Mouse (Mus musculus): ENCODE results near the gene Ankrd2. TPM values are rescaled to one million over a fixed set of nuclear protein-coding genes. Genes with fewer than 3 reads are reported as not detected.

The Ankrd2 gene
- total and polyA plus RNA-seq, 3 experiments, result not detected

GRCm38 (mm10) chr19:42009067-42009466, 26.7 kb upstream of the Ankrd2 start:
- TF ChIP-seq USF2 (IDR thresholded peaks at IDR 0.05; ENCODE audit: borderline replicate concordance in 1 of 2, insufficient read depth in 1 of 2, low read depth in 1 of 2, low read length in 2 of 2) (no peak), POLR2AphosphoS5 (IDR thresholded peaks at IDR 0.05; ENCODE audit: borderline replicate concordance, low read depth, low read length) (no peak), BHLHE40 (IDR thresholded peaks at IDR 0.05; ENCODE audit: borderline replicate concordance, low read depth, low read length) (no peak), MYB (IDR thresholded peaks at IDR 0.05; ENCODE audit: low read depth, low read length) (no peak), TBP (IDR thresholded peaks at IDR 0.05; ENCODE audit: low read depth, low read length) (no peak), GATA1 (IDR thresholded peaks at IDR 0.05; ENCODE audit: low read depth, low read length) (no peak)
- Histone ChIP-seq H3K9me3 (replicated peaks; ENCODE audit: insufficient read depth, low read length) (no peaks in the 10 kb centered on the region), H3K79me2 (ENCODE audit: control insufficient read depth, insufficient read depth, low read length, poor library complexity) (no peaks in the 10 kb centered on the region), H3K27ac (ENCODE audit: control insufficient read depth, low read depth, low read length) (no peak overlapping the region), H3K27me3 (ENCODE audit: control insufficient read depth in 1 of 2, insufficient read depth in 2 of 2, low read length in 2 of 2) (no peaks in the 10 kb centered on the region), H3K4me1 (ENCODE audit: control insufficient read depth in 1 of 2, insufficient read depth in 2 of 2, low read length in 2 of 2) (peaks cover 2 to 13% of the 10 kb centered on the region in 2 experiments), H3K4me3 (ENCODE audit: control insufficient read depth in 1 of 2, insufficient read depth in 1 of 2, low read depth in 2 of 2, low read length in 2 of 2) (no peak overlapping the region), H3K9ac (ENCODE audit: control insufficient read depth, low read depth, low read length, poor library complexity, severe bottlenecking) (no peak overlapping the region), H3K36me3 (ENCODE audit: control insufficient read depth in 1 of 2, insufficient read depth in 2 of 2, low read length in 2 of 2) (peaks cover 0 to 8% of the 10 kb centered on the region in 2 experiments; a peak in 2 of 4 replicates)
- DNase-seq (ENCODE audit: low read depth, low spot score), result no peak

- H3K9ac ChIP-seq (ENCODE audit: control insufficient read depth, low read depth, low read length, poor library complexity, severe bottlenecking), result no peak overlapping the region
- H3K9me3 ChIP-seq (replicated peaks; ENCODE audit: insufficient read depth, low read length), result no peaks in the 10 kb centered on the region
- TF ChIP-seq MYC (IDR thresholded peaks at IDR 0.05; ENCODE audit: low read depth, low read length) (no peak), RAD21 (IDR thresholded peaks at IDR 0.05; ENCODE audit: low read depth, low read length) (no peak), ETS1 (IDR thresholded peaks at IDR 0.05; ENCODE audit: low read depth, low read length) (no peak), JUND (IDR thresholded peaks at IDR 0.05; ENCODE audit: low read depth, low read length) (no peak), NELFE (IDR thresholded peaks at IDR 0.05; ENCODE audit: low read depth, low read length) (no peak), GABPA (IDR thresholded peaks at IDR 0.05; ENCODE audit: low read depth, low read length) (no peak)
- H3K79me2 ChIP-seq (ENCODE audit: control insufficient read depth, insufficient read depth, low read length, poor library complexity), result no peaks in the 10 kb centered on the region
- peaks cover under 1 to 7% of the 10 kb centered on the region in 2 experiments; a peak in 3 of 4 replicates for H3K4me1 ChIP-seq (ENCODE audit: control insufficient read depth in 1 of 2, insufficient read depth in 2 of 2, low read length in 2 of 2)
- H3K4me3 ChIP-seq (ENCODE audit: control insufficient read depth in 1 of 2, insufficient read depth in 1 of 2, low read depth in 2 of 2, low read length in 2 of 2), result no peak overlapping the region
- H3K36me3 ChIP-seq (ENCODE audit: control insufficient read depth in 1 of 2, insufficient read depth in 2 of 2, low read length in 2 of 2), result peaks cover 0 to 5% of the 10 kb centered on the region in 2 experiments; a peak in 2 of 4 replicates
- no peak overlapping the region for H3K27ac ChIP-seq (ENCODE audit: control insufficient read depth, low read depth, low read length)
- no peaks in the 10 kb centered on the region for H3K27me3 ChIP-seq (ENCODE audit: control insufficient read depth in 1 of 2, insufficient read depth in 2 of 2, low read length in 2 of 2)
- no peak for DNase-seq (ENCODE audit: low read depth, low spot score)
These were observed 25.4 kb upstream of the Ankrd2 start for GRCm38 (mm10) chr19:42010436-42010835.

DNA sequence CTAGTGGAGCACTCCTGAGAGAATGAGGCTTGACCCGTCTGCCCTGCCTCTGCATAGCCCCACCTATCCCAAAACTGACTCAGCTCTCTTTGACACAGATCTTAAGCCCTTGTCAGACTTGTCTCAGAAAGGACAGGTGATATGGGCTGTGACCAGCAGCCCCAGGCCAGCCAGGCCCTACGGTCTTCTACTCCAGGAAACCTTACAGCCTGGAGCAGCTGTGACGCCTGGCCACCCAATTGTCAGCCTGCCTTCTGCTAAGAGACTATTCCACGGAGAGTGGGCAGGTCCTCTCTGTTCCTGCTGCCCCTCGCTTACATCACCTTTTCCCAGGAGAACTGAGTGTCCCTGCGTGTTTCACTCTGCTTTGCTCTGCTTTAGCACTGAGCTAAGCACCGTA, 24.7 kb upstream of the Ankrd2 start:
- no peak for DNase-seq (ENCODE audit: low read depth, low spot score)
- no peak for TF ChIP-seq GABPA (IDR thresholded peaks at IDR 0.05; ENCODE audit: low read depth, low read length)
- no peak for TF ChIP-seq RCOR1 (IDR thresholded peaks at IDR 0.05; ENCODE audit: low read depth, low read length)
- no peak for TF ChIP-seq HCFC1 (IDR thresholded peaks at IDR 0.05; ENCODE audit: low read depth, low read length)
- no peak for TF ChIP-seq BHLHE40 (IDR thresholded peaks at IDR 0.05; ENCODE audit: borderline replicate concordance, low read depth, low read length)
- no peak for TF ChIP-seq MAZ (IDR thresholded peaks at IDR 0.05; ENCODE audit: low read depth, low read length)
- no peak for TF ChIP-seq JUND (IDR thresholded peaks at IDR 0.05; ENCODE audit: low read depth, low read length)
- no peak for TF ChIP-seq ELF1 (IDR thresholded peaks at IDR 0.05; ENCODE audit: low read depth, low read length)
- no peak for TF ChIP-seq MAX (IDR thresholded peaks at IDR 0.05; ENCODE audit: low read length)
- TF ChIP-seq MXI1 (IDR thresholded peaks at IDR 0.05; ENCODE audit: low read depth, low read length), result no peak
- no peak for TF ChIP-seq ZNF384 (IDR thresholded peaks at IDR 0.05; ENCODE audit: low read depth, low read length)
- no peak for TF ChIP-seq SMC3 (IDR thresholded peaks at IDR 0.05; ENCODE audit: low read depth, low read length)
- TF ChIP-seq CHD1 (IDR thresholded peaks at IDR 0.05; ENCODE audit: low read depth, low read length), result no peak
- Histone ChIP-seq H3K4me1 (ENCODE audit: control insufficient read depth in 1 of 2, insufficient read depth in 2 of 2, low read length in 2 of 2) (peaks cover 0 to under 1% of the 10 kb centered on the region in 2 experiments; a peak in 1 of 4 replicates), H3K9me3 (replicated peaks; ENCODE audit: insufficient read depth, low read length) (no peaks in the 10 kb centered on the region), H3K4me3 (ENCODE audit: control insufficient read depth in 1 of 2, insufficient read depth in 1 of 2, low read depth in 2 of 2, low read length in 2 of 2) (no peak overlapping the region), H3K9ac (ENCODE audit: control insufficient read depth, low read depth, low read length, poor library complexity, severe bottlenecking) (no peak overlapping the region), H3K27me3 (ENCODE audit: control insufficient read depth in 1 of 2, insufficient read depth in 2 of 2, low read length in 2 of 2) (no peaks in the 10 kb centered on the region), H3K36me3 (ENCODE audit: control insufficient read depth in 1 of 2, insufficient read depth in 2 of 2, low read length in 2 of 2) (peaks cover 0 to under 1% of the 10 kb centered on the region in 2 experiments; a peak in 1 of 4 replicates), H3K79me2 (ENCODE audit: control insufficient read depth, insufficient read depth, low read length, poor library complexity) (no peaks in the 10 kb centered on the region), H3K27ac (ENCODE audit: control insufficient read depth, low read depth, low read length) (no peak overlapping the region)

Measured in MEL (cell line).